ENCODE assay signal across 15 mouse cellular contexts in genomic region chr2:75847708-75848107, GRCm38 (mm10). TPM values are rescaled to one million over a fixed set of nuclear protein-coding genes. Genes with fewer than 3 reads are reported as not detected.
DNase-seq lines count a peak whose midpoint lies in the region; ATAC-seq and TF ChIP-seq lines count a peak whose summit lies in the region.
"Had no signal": no experiment of that assay in that cellular context is flagged by ENCODE, and none has a peak within 500 bp of the region (broad histone marks: within the 10 kb centered on the region; RNA-seq: fewer than 3 reads in every experiment).

No protein-coding gene starts in this region.

- peak; percentile 63 for TF ChIP-seq CTCF in intestine, postnatal 0 days (IDR thresholded peaks at IDR 0.05; ENCODE audit: low read depth)

- ATAC-seq in intestine, postnatal 0 days: no peak
- ATAC-seq in intestine, embryonic 16.5 days: no peak
- no peak for ATAC-seq in midbrain, embryonic 14.5 days (ENCODE audit: low FRiP score, low TSS enrichment)
- ATAC-seq in midbrain, embryonic 16.5 days: no peak
- ATAC-seq in hindbrain, embryonic 12.5 days (ENCODE audit: low FRiP score): no peak

- H3K4me1 ChIP-seq in intestine, postnatal 0 days (replicated peaks; ENCODE audit: control insufficient read depth, insufficient read depth, low read length): no peaks in the 10 kb centered on the region
- peaks cover 3% of the 10 kb centered on the region; the same call in 1 of the 2 replicates for H3K4me1 ChIP-seq in intestine, embryonic 16.5 days (ENCODE audit: control insufficient read depth, insufficient read depth, low read length)
- H3K4me1 ChIP-seq in midbrain, embryonic 14.5 days (ENCODE audit: control insufficient read depth, insufficient read depth, low read length): no peaks in the 10 kb centered on the region
- H3K4me1 ChIP-seq in midbrain, embryonic 16.5 days (ENCODE audit: control insufficient read depth, insufficient read depth, low read length): no peaks in the 10 kb centered on the region
- 0 out of 2 replicates have a peak, but pooled peaks cover 2% of the 10 kb centered on the region for H3K4me1 ChIP-seq in hindbrain, embryonic 12.5 days

- H3K9me3 ChIP-seq in intestine, postnatal 0 days (ENCODE audit: control insufficient read depth): no peaks in the 10 kb centered on the region
- H3K9me3 ChIP-seq in intestine, embryonic 16.5 days (ENCODE audit: control insufficient read depth, low read length): no peaks in the 10 kb centered on the region
- no peaks in the 10 kb centered on the region for H3K9me3 ChIP-seq in midbrain, embryonic 14.5 days (ENCODE audit: control insufficient read depth, low read length)
- no peaks in the 10 kb centered on the region for H3K9me3 ChIP-seq in midbrain, embryonic 16.5 days (replicated peaks; ENCODE audit: control insufficient read depth, low read length, poor library complexity, severe bottlenecking)
- no peaks in the 10 kb centered on the region for H3K9me3 ChIP-seq in hindbrain, embryonic 12.5 days (replicated peaks)
- H3K9me3 ChIP-seq: forebrain, embryonic 12.5 days; hindbrain, embryonic 10.5 days had no signal

- DNase-seq in midbrain, embryonic 14.5 days: peak; percentile 8
- DNase-seq in adipocyte (ENCODE audit: low spot score): peak; percentile 57
- peak; percentile 68 for DNase-seq in splenic B cell, adult 2 months (ENCODE audit: low read depth, low spot score)
- no peak for DNase-seq in adrenal gland, postnatal 25 days
- DNase-seq: adrenal gland, adult 2 months; cerebellum, adult 18-20 months; heart, adult 18-20 months; kidney, postnatal 14 days; thymus, postnatal 4 days had no signal

- H3K36me3 ChIP-seq in intestine, postnatal 0 days (ENCODE audit: control insufficient read depth, insufficient read depth): no peaks in the 10 kb centered on the region
- H3K36me3 ChIP-seq in intestine, embryonic 16.5 days (ENCODE audit: control insufficient read depth, insufficient read depth, low read length): no peaks in the 10 kb centered on the region
- H3K36me3 ChIP-seq in midbrain, embryonic 14.5 days (ENCODE audit: control insufficient read depth, insufficient read depth, low read length): no peaks in the 10 kb centered on the region
- no peaks in the 10 kb centered on the region for H3K36me3 ChIP-seq in midbrain, embryonic 16.5 days (ENCODE audit: control insufficient read depth, insufficient read depth, low read length)
- 0 out of 2 replicates have a peak, but pooled peaks cover 2% of the 10 kb centered on the region for H3K36me3 ChIP-seq in splenic B cell, adult 2 months (ENCODE audit: control insufficient read depth, insufficient read depth, low read length, poor library complexity, severe bottlenecking)
- H3K36me3 ChIP-seq in hindbrain, embryonic 12.5 days: no peaks in the 10 kb centered on the region
- H3K36me3 ChIP-seq: forebrain, embryonic 12.5 days; hindbrain, embryonic 10.5 days had no signal

- no peak overlapping the region for H3K4me2 ChIP-seq in intestine, postnatal 0 days (replicated peaks; ENCODE audit: low read depth)
- H3K4me2 ChIP-seq in intestine, embryonic 16.5 days (ENCODE audit: low read depth, low read length): no peak overlapping the region
- H3K4me2 ChIP-seq in midbrain, embryonic 14.5 days (ENCODE audit: low read length): no peak overlapping the region
- H3K4me2 ChIP-seq in midbrain, embryonic 16.5 days (ENCODE audit: low read length): no peak overlapping the region
- H3K4me2 ChIP-seq in hindbrain, embryonic 12.5 days (replicated peaks): no peak overlapping the region
- H3K4me2 ChIP-seq: forebrain, embryonic 12.5 days had no signal

- no peak overlapping the region for H3K27ac ChIP-seq in intestine, postnatal 0 days (ENCODE audit: low read depth, low read length)
- H3K27ac ChIP-seq in intestine, embryonic 16.5 days (ENCODE audit: low read length): no peak overlapping the region
- H3K27ac ChIP-seq in midbrain, embryonic 14.5 days (replicated peaks; ENCODE audit: low read depth, low read length): no peak overlapping the region
- H3K27ac ChIP-seq in midbrain, embryonic 16.5 days (ENCODE audit: low read length): no peak overlapping the region
- no peak overlapping the region for H3K27ac ChIP-seq in hindbrain, embryonic 12.5 days
- H3K27ac ChIP-seq: forebrain, embryonic 12.5 days; hindbrain, embryonic 10.5 days had no signal

- no peak overlapping the region for H3K9ac ChIP-seq in intestine, postnatal 0 days (ENCODE audit: low read depth, low read length)
- no peak overlapping the region for H3K9ac ChIP-seq in intestine, embryonic 16.5 days (ENCODE audit: low read depth, low read length)
- H3K9ac ChIP-seq in midbrain, embryonic 14.5 days (replicated peaks; ENCODE audit: low read length): no peak overlapping the region
- no peak overlapping the region for H3K9ac ChIP-seq in midbrain, embryonic 16.5 days (ENCODE audit: low read depth, low read length)
- H3K9ac ChIP-seq in hindbrain, embryonic 12.5 days: no peak overlapping the region
- H3K9ac ChIP-seq: forebrain, embryonic 12.5 days had no signal

- H3K27me3 ChIP-seq in intestine, postnatal 0 days (replicated peaks; ENCODE audit: control insufficient read depth, insufficient read depth, low read length): no peaks in the 10 kb centered on the region
- no peaks in the 10 kb centered on the region for H3K27me3 ChIP-seq in intestine, embryonic 16.5 days (replicated peaks; ENCODE audit: control insufficient read depth, insufficient read depth, low read length)
- H3K27me3 ChIP-seq in midbrain, embryonic 14.5 days (ENCODE audit: control insufficient read depth, insufficient read depth, low read length): no peaks in the 10 kb centered on the region
- H3K27me3 ChIP-seq in midbrain, embryonic 16.5 days (ENCODE audit: control insufficient read depth, insufficient read depth, low read depth, low read length): no peaks in the 10 kb centered on the region
- no peaks in the 10 kb centered on the region for H3K27me3 ChIP-seq in splenic B cell, adult 2 months (ENCODE audit: control insufficient read depth, insufficient read depth, low read length, poor library complexity, severe bottlenecking)
- H3K27me3 ChIP-seq in hindbrain, embryonic 12.5 days: no peaks in the 10 kb centered on the region
- H3K27me3 ChIP-seq: forebrain, embryonic 12.5 days had no signal

- no peak overlapping the region for H3K4me3 ChIP-seq in intestine, postnatal 0 days (ENCODE audit: low read depth, low read length)
- H3K4me3 ChIP-seq in intestine, embryonic 16.5 days (ENCODE audit: low read length): no peak overlapping the region
- no peak overlapping the region for H3K4me3 ChIP-seq in midbrain, embryonic 14.5 days (replicated peaks; ENCODE audit: low read depth, low read length)
- no peak overlapping the region for H3K4me3 ChIP-seq in midbrain, embryonic 16.5 days (ENCODE audit: low read depth, low read length)
- no peak overlapping the region for H3K4me3 ChIP-seq in hindbrain, embryonic 12.5 days
- H3K4me3 ChIP-seq: forebrain, embryonic 12.5 days; hindbrain, embryonic 10.5 days had no signal

- 96% methylated on average over 1 of the region's 1 CpGs for WGBS in intestine, postnatal 0 days
- 91% methylated on average over 1 of the region's 1 CpGs for WGBS in intestine, embryonic 16.5 days
- 97% methylated on average over 1 of the region's 1 CpGs for WGBS in midbrain, embryonic 14.5 days
- WGBS in midbrain, embryonic 16.5 days: 93% methylated on average over 1 of the region's 1 CpGs
- WGBS in hindbrain, embryonic 12.5 days: 100% methylated on average over 1 of the region's 1 CpGs

RNA-seq across cellular contexts. Expression of gene Agps, which starts 15.7 kb away (rescaled TPM):
- polyA plus RNA-seq in intestine, postnatal 0 days (2015; fragmentation: Nextera tagmentation; extraction: Ambion mirVana): 6.5 and 8.6 TPM in 2 replicates
- polyA plus RNA-seq in intestine, embryonic 16.5 days (2015; fragmentation: Nextera tagmentation; extraction: Ambion mirVana): 18.3 and 21.8 TPM in 2 replicates
- polyA plus RNA-seq in midbrain, embryonic 14.5 days (2014; fragmentation: Nextera tagmentation; extraction: Ambion mirVana): 32.8 and 38.0 TPM in 2 replicates
- polyA plus RNA-seq in midbrain, embryonic 16.5 days (2015; fragmentation: Nextera tagmentation; extraction: Ambion mirVana): 26.5 and 26.7 TPM in 2 replicates
- polyA plus RNA-seq in hindbrain, embryonic 12.5 days (2016; fragmentation: Nextera tagmentation; extraction: Ambion mirVana): 49.7 and 51.8 TPM in 2 replicates
- total RNA-seq in adrenal gland, postnatal 25 days (2021): 39.8 and 46.6 TPM in 2 replicates
